Mouse (Mus musculus): ENCODE measurements around the gene Cotl1. TPM values are rescaled to one million over a fixed set of nuclear protein-coding genes. Genes with fewer than 3 reads are reported as not detected.

Gene Cotl1
- 92.3 and 99.6 TPM in 2 replicates for polyA plus RNA-seq (2015; fragmentation: Nextera tagmentation; extraction: Ambion mirVana)

GRCm38 (mm10) chr8:119840275-119840808, at the start of gene Cotl1:
Gene Cotl1 (minus strand): TSS chr8:119840544.
- Histone ChIP-seq H3K4me2 (peak within 1 kb of the TSS; percentile 84), H3K9me3 (replicated peaks) (no peaks in the 10 kb centered on the region), H3K9ac (peak within 1 kb of the TSS; percentile 82), H3K4me3 (peak within 1 kb of the TSS; percentile 71), H3K4me1 (peaks cover 54% of the 10 kb centered on the region), H3K27me3 (no peaks in the 10 kb centered on the region), H3K27ac (peak within 1 kb of the TSS; percentile 75), H3K36me3 (ENCODE audit: poor library complexity, severe bottlenecking) (no peaks in the 10 kb centered on the region; the same call in 1 of the 2 replicates)
- WGBS, result under 1% methylated on average over 56 of the region's 57 CpGs
- ATAC-seq, result peak; percentile 96

GRCm38 (mm10) chr8:119888012-119888411, 47.7 kb upstream of the Cotl1 start:
- Histone ChIP-seq H3K36me3 (ENCODE audit: poor library complexity, severe bottlenecking) (no peaks in the 10 kb centered on the region), H3K9ac (no peak overlapping the region), H3K9me3 (replicated peaks) (no peaks in the 10 kb centered on the region), H3K4me1 (peaks cover 14% of the 10 kb centered on the region), H3K4me3 (no peak overlapping the region), H3K4me2 (no peak overlapping the region), H3K27ac (no peak overlapping the region), H3K27me3 (no peaks in the 10 kb centered on the region)
- 53% methylated on average over 4 of the region's 4 CpGs for WGBS
- peak; percentile 27; the same call in 1 of the 2 replicates for ATAC-seq

GRCm38 (mm10) chr8:119887130-119887529, 46.8 kb upstream of the Cotl1 start:
- Histone ChIP-seq H3K9me3 (replicated peaks) (no peaks in the 10 kb centered on the region), H3K9ac (no peak overlapping the region), H3K27ac (no peak overlapping the region), H3K4me3 (no peak overlapping the region), H3K27me3 (no peaks in the 10 kb centered on the region), H3K36me3 (ENCODE audit: poor library complexity, severe bottlenecking) (no peaks in the 10 kb centered on the region), H3K4me2 (no peak overlapping the region), H3K4me1 (peaks cover 14% of the 10 kb centered on the region)
- no peak for ATAC-seq
- 94% methylated on average over 3 of the region's 3 CpGs for WGBS

- Histone ChIP-seq H3K9me3 (replicated peaks) (no peaks in the 10 kb centered on the region), H3K27me3 (no peaks in the 10 kb centered on the region), H3K36me3 (ENCODE audit: poor library complexity, severe bottlenecking) (no peaks in the 10 kb centered on the region), H3K27ac (no peak overlapping the region), H3K4me1 (peaks cover 14% of the 10 kb centered on the region), H3K9ac (no peak overlapping the region), H3K4me3 (no peak overlapping the region), H3K4me2 (no peak overlapping the region)
- no peak for ATAC-seq
- 28% methylated on average over 3 of the region's 3 CpGs for WGBS
Measured at GRCm38 (mm10) chr8:119885612-119886011, 45.3 kb upstream of the Cotl1 start.

GRCm38 (mm10) chr8:119883281-119883680, 42.9 kb upstream of the Cotl1 start:
- WGBS, result 90% methylated on average over 7 of the region's 7 CpGs
- Histone ChIP-seq H3K9ac (no peak overlapping the region), H3K27ac (no peak overlapping the region)

GRCm38 (mm10) chr8:119881917-119882316, 41.6 kb upstream of the Cotl1 start:
- H3K9me3 ChIP-seq (replicated peaks), result no peaks in the 10 kb centered on the region
- peaks cover 7% of the 10 kb centered on the region; the same call in 1 of the 2 replicates for H3K36me3 ChIP-seq (ENCODE audit: poor library complexity, severe bottlenecking)
- H3K4me1 ChIP-seq, result peaks cover 7% of the 10 kb centered on the region
- no peak overlapping the region for H3K4me3 ChIP-seq
- H3K9ac ChIP-seq, result no peak overlapping the region
- no peak overlapping the region for H3K27ac ChIP-seq
- 75% methylated on average over 8 of the region's 8 CpGs for WGBS
- no peaks in the 10 kb centered on the region for H3K27me3 ChIP-seq
- ATAC-seq, result no peak
- no peak overlapping the region for H3K4me2 ChIP-seq

More at GRCm38 (mm10) chr8:119883281-119883680, 42.9 kb upstream of the Cotl1 start:
- no peaks in the 10 kb centered on the region for H3K9me3 ChIP-seq (replicated peaks)
- H3K4me2 ChIP-seq, result no peak overlapping the region
- ATAC-seq, result no peak
- H3K4me3 ChIP-seq, result no peak overlapping the region
- peaks cover 13% of the 10 kb centered on the region for H3K4me1 ChIP-seq
- no peaks in the 10 kb centered on the region for H3K27me3 ChIP-seq
- no peaks in the 10 kb centered on the region for H3K36me3 ChIP-seq (ENCODE audit: poor library complexity, severe bottlenecking)

- peaks cover 11% of the 10 kb centered on the region for H3K36me3 ChIP-seq (ENCODE audit: poor library complexity, severe bottlenecking)
- H3K9me3 ChIP-seq (replicated peaks), result no peaks in the 10 kb centered on the region
- no peak overlapping the region for H3K4me2 ChIP-seq
- no peaks in the 10 kb centered on the region for H3K27me3 ChIP-seq
- H3K27ac ChIP-seq, result no peak overlapping the region
- H3K9ac ChIP-seq, result no peak overlapping the region
- ATAC-seq, result no peak
- no peak overlapping the region for H3K4me3 ChIP-seq
- 83% methylated on average over 6 of the region's 6 CpGs for WGBS
- peaks cover 7% of the 10 kb centered on the region for H3K4me1 ChIP-seq
Measured at GRCm38 (mm10) chr8:119881301-119881700, 41.0 kb upstream of the Cotl1 start.

- ATAC-seq, result no peak
- 89% methylated on average over 1 of the region's 1 CpGs for whole genome bisulfite sequencing
Measured at GRCm38 (mm10) chr8:119873181-119873580, 32.8 kb upstream of the Cotl1 start.

GRCm38 (mm10) chr8:119869616-119870015, 29.3 kb upstream of the Cotl1 start:
- no peaks in the 10 kb centered on the region; the same call in 1 of the 2 replicates for H3K27me3 ChIP-seq
- H3K4me1 ChIP-seq, result no peaks in the 10 kb centered on the region
- peaks cover 8% of the 10 kb centered on the region for H3K9me3 ChIP-seq (replicated peaks)
- H3K36me3 ChIP-seq (ENCODE audit: poor library complexity, severe bottlenecking), result peaks cover 41% of the 10 kb centered on the region
- no peak overlapping the region for H3K4me2 ChIP-seq
- no peak overlapping the region for H3K9ac ChIP-seq
- no peak for ATAC-seq
- H3K4me3 ChIP-seq, result no peak overlapping the region
- H3K27ac ChIP-seq, result no peak overlapping the region
- WGBS, result 86% methylated on average over 20 of the region's 20 CpGs

More at GRCm38 (mm10) chr8:119873181-119873580, 32.8 kb upstream of the Cotl1 start:
- Histone ChIP-seq H3K9ac (no peak overlapping the region), H3K4me3 (no peak overlapping the region), H3K36me3 (ENCODE audit: poor library complexity, severe bottlenecking) (peaks cover 60% of the 10 kb centered on the region), H3K9me3 (replicated peaks) (peaks cover 8% of the 10 kb centered on the region), H3K27me3 (no peaks in the 10 kb centered on the region), H3K27ac (no peak overlapping the region), H3K4me2 (no peak overlapping the region), H3K4me1 (no peaks in the 10 kb centered on the region)

- 8% methylated on average over 6 of the region's 6 CpGs for WGBS
- Histone ChIP-seq H3K27me3 (peaks cover 8% of the 10 kb centered on the region; the same call in 1 of the 2 replicates), H3K4me2 (peak overlapping the region; percentile 88), H3K4me3 (peak overlapping the region; percentile 66), H3K27ac (no peak overlapping the region), H3K36me3 (ENCODE audit: poor library complexity, severe bottlenecking) (no peaks in the 10 kb centered on the region), H3K9ac (peak overlapping the region; percentile 85), H3K4me1 (peaks cover 10% of the 10 kb centered on the region), H3K9me3 (replicated peaks) (no peaks in the 10 kb centered on the region)
- no peak for ATAC-seq
Measured at GRCm38 (mm10) chr8:119862749-119863148, 22.4 kb upstream of the Cotl1 start.

GRCm38 (mm10) chr8:119862390-119862734, 22.0 kb upstream of the Cotl1 start:
- Histone ChIP-seq H3K4me3 (peak overlapping the region; percentile 66), H3K27me3 (peaks cover 8% of the 10 kb centered on the region; the same call in 1 of the 2 replicates), H3K9me3 (replicated peaks) (no peaks in the 10 kb centered on the region), H3K4me2 (peak overlapping the region; percentile 88), H3K9ac (peak overlapping the region; percentile 85), H3K27ac (no peak overlapping the region), H3K36me3 (ENCODE audit: poor library complexity, severe bottlenecking) (no peaks in the 10 kb centered on the region), H3K4me1 (peaks cover 10% of the 10 kb centered on the region)
- no peak for ATAC-seq
- 2% methylated on average over 19 of the region's 19 CpGs for WGBS

GRCm38 (mm10) chr8:119861706-119862389, 21.5 kb upstream of the Cotl1 start, which contains the start of gene Klhl36:
Gene Klhl36 (plus strand): TSS chr8:119862266.
- Histone ChIP-seq H3K27me3 (peaks cover 8% of the 10 kb centered on the region; the same call in 1 of the 2 replicates), H3K4me3 (peak within 1 kb of the TSS; percentile 66), H3K4me1 (peaks cover 10% of the 10 kb centered on the region), H3K36me3 (ENCODE audit: poor library complexity, severe bottlenecking) (no peaks in the 10 kb centered on the region), H3K9ac (peak within 1 kb of the TSS; percentile 85), H3K4me2 (peak within 1 kb of the TSS; percentile 88), H3K27ac (no peak within 1 kb of the TSS), H3K9me3 (replicated peaks) (no peaks in the 10 kb centered on the region)
- under 1% methylated on average over 34 of the region's 35 CpGs for WGBS
- peak; percentile 98 for ATAC-seq

Data from forebrain, embryonic 13.5 days (tissue).